Mouse (Mus musculus) midbrain, embryonic 13.5 days (tissue): ENCODE results near the gene Fubp3. TPM values are rescaled to one million over a fixed set of nuclear protein-coding genes. Genes with fewer than 3 reads are reported as not detected.

ENCODE experiments used
- ATAC-seq: fragments of 200-750 bp; cut with Nextera tagmentation; 2 replicates; pipeline ENCODE4 v1.8.0; 2017; ENCODE audit warnings: mild to moderate bottlenecking, moderate TSS enrichment, moderate library complexity
- H3K27ac ChIP-seq: fragments of 300-500 bp; sonication (generic); 2 replicates; pipeline ENCODE4 v1.5.1; 2015; ENCODE audit warnings: inconsistent platforms, mild to moderate bottlenecking, moderate library complexity
- H3K27me3 ChIP-seq: fragments of 300-500 bp; sonication (generic); 2 replicates; pipeline ENCODE4 v1.6.1; 2015; ENCODE audit warnings: mild to moderate bottlenecking, inconsistent platforms
- H3K36me3 ChIP-seq: fragments of 300-500 bp; sonication (generic); 2 replicates; pipeline ENCODE4 v1.6.1; 2015; ENCODE audit warnings: mild to moderate bottlenecking, inconsistent platforms
- H3K4me1 ChIP-seq: fragments of 300-500 bp; sonication (generic); replicated peaks from 2 replicates; pipeline ENCODE4 v1.6.1; 2015; ENCODE audit warnings: inconsistent platforms
- H3K4me2 ChIP-seq: fragments of 300-500 bp; sonication (generic); replicated peaks from 2 replicates; pipeline ENCODE4 v1.6.1; 2015; ENCODE audit warnings: moderate library complexity, mild to moderate bottlenecking, inconsistent platforms
- H3K4me3 ChIP-seq: fragments of 300-500 bp; sonication (generic); replicated peaks from 2 replicates; pipeline ENCODE4 v1.5.1; 2015; ENCODE audit warnings: mild to moderate bottlenecking, inconsistent platforms
- H3K9ac ChIP-seq: fragments of 300-500 bp; sonication (generic); replicated peaks from 2 replicates; pipeline ENCODE4 v1.6.1; 2015; ENCODE audit warnings: mild to moderate bottlenecking, inconsistent platforms
- H3K9me3 ChIP-seq: fragments of 300-500 bp; sonication (generic); 2 replicates; pipeline ENCODE4 v1.6.1; 2016; ENCODE audit warnings: mild to moderate bottlenecking, inconsistent platforms
- WGBS: fragments of 180-500 bp; shearing (Covaris S2); methylation state at CpG from one replicate; pipeline ENCODE4 v1.1.7; 2015; 5-methylcytosine and 5-hydroxymethylcytosine counted together
- polyA plus RNA-seq: library from polyadenylated mRNA; unstranded; fragments of >200 nt; fragmentation: Nextera tagmentation; extraction: Ambion mirVana; gene quantifications from 2 replicates; pipeline ENCODE4 v1.2.1, GENCODE M21; 2015

Fubp3 gene
- polyA plus RNA-seq, 1 experiment from 2014 or later: 61.5 TPM

DNA sequence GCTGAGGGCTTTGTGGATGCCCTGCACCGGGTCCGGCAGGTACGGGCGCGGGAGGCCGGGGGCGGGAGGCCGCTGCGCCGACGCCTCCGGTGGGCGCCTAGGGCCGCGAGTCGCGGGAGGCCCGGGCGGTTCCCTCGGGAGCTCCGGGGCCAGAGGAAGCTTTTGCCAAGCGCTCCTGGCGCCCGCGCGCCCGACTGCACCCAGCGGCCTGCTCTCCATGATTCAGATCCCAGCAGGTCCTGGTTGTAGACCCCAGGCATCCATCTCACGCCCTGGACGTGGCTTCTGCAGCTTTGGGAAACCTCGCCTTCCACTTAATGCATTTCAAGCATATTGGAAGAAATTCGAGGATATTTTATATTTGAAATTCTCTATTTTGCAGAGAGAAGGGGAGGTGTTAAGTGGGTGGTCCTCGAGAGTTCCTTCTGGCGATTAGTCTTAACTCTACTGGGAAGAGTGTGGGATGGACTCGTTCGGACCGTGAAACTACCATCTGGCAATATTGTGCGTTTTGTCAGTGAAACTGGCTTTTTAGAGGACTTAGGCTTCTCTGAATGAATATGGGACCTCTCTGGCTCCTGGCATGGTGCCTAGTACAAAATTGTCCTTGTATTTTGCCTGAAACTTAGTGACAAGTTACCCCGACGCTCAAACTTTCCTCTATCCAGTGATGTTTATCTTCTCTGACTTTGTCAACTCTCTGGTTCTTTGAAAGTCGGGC is 624 bp downstream of the Fubp3 start:
- Histone ChIP-seq H3K4me1 (peaks cover 20% of the 10 kb centered on the region), H3K9ac (peak overlapping the region; percentile 98)
- no peak for ATAC-seq

GRCm38 (mm10) chr2:31581617-31582016 is 9.2 kb downstream of the Fubp3 start:
- ATAC-seq: no peak
- H3K4me2 ChIP-seq: no peak overlapping the region
- no peaks in the 10 kb centered on the region for H3K27me3 ChIP-seq
- no peaks in the 10 kb centered on the region for H3K4me1 ChIP-seq
- no peak overlapping the region for H3K4me3 ChIP-seq
- H3K36me3 ChIP-seq: peaks cover 40% of the 10 kb centered on the region
- no peak overlapping the region for H3K27ac ChIP-seq
- H3K9me3 ChIP-seq: no peaks in the 10 kb centered on the region
- WGBS: 30% methylated on average over 2 of the region's 2 CpGs
- no peak overlapping the region for H3K9ac ChIP-seq

More for the DNA sequence above, 624 bp downstream of the Fubp3 start:
- peak overlapping the region; percentile 97 for H3K4me3 ChIP-seq
- H3K27ac ChIP-seq: peak overlapping the region; percentile 84
- no peaks in the 10 kb centered on the region for H3K36me3 ChIP-seq
- 4% methylated on average over 38 of the region's 41 CpGs for WGBS
- peak overlapping the region; percentile 84 for H3K4me2 ChIP-seq
- H3K27me3 ChIP-seq: peaks cover 17% of the 10 kb centered on the region
- H3K9me3 ChIP-seq: no peaks in the 10 kb centered on the region

DNA sequence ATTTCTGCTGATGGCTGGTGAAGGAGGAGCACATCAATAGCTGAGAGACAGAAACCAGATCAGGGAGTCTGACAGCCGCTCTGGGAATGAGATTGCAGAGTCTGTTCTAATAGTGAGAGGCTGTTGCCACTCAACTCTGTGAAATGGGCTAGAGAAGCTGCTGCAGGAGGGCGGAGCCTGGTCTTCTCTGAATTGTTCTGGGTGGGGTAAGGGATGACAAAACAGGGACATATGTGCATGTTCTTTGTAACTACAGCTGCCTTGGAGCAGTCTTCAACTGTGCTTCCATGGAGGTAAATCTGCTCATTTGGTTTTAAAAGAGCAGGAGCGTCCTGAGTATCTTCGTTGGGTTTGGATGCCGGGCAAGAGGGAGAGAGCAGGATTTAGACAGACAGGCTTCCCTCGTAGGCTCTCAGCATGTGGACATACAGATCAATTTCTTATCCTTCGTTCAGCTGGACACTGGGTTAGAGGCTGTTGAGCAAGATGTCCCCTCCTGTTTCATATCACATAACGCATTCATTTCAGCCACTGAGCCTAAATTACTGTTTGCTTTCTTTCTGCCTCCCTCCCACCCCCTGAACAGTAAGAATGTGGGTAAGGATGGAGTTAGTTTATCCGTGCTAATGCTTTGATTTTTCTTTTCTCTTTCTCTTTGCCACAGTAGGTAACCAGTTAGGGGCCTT is 19.5 kb downstream of the Fubp3 start:
- WGBS: 82% methylated on average over 9 of the region's 9 CpGs
- no peaks in the 10 kb centered on the region for H3K9me3 ChIP-seq
- 0 out of 2 replicates have a peak overlapping the region, but pooled peaks have one; percentile 3 for H3K9ac ChIP-seq
- H3K4me2 ChIP-seq: no peak overlapping the region
- no peak overlapping the region for H3K4me3 ChIP-seq
- peaks cover 51% of the 10 kb centered on the region for H3K36me3 ChIP-seq
- no peaks in the 10 kb centered on the region for H3K27me3 ChIP-seq
- no peak overlapping the region for H3K27ac ChIP-seq
- no peak for ATAC-seq
- peaks cover 14% of the 10 kb centered on the region for H3K4me1 ChIP-seq

DNA sequence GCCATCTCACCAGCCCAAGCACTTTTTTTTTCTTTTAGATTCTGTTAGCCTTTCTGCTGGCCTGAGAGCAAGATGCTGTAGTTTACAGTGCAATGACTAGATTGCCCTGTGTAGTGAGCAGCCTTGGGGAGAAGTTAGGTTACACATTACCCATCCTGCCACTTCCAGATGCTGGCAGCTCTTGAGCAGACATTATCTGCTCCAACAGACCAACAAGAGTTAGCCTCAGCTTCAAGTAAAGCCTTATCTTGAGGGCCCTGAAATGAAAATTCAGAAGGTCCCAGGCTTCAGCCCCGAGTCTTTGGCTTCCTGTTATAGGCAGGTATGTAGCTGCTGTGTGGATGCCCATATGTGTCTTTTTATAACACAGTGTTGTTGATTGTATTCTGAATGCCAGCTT is 35.1 kb downstream of the Fubp3 start:
- Histone ChIP-seq H3K4me1 (peaks cover 22% of the 10 kb centered on the region), H3K27me3 (0 out of 2 replicates have a peak, but pooled peaks cover 4% of the 10 kb centered on the region), H3K9ac (no peak overlapping the region), H3K9me3 (no peaks in the 10 kb centered on the region), H3K36me3 (peaks cover 93% of the 10 kb centered on the region), H3K27ac (no peak overlapping the region), H3K4me3 (no peak overlapping the region), H3K4me2 (no peak overlapping the region)
- ATAC-seq: no peak
- WGBS: 94% methylated on average over 1 of the region's 1 CpGs

GRCm38 (mm10) chr2:31609859-31610261 is 37.4 kb downstream of the Fubp3 start:
- Histone ChIP-seq H3K9ac (no peak overlapping the region), H3K9me3 (no peaks in the 10 kb centered on the region), H3K36me3 (peaks cover 97% of the 10 kb centered on the region), H3K4me3 (no peak overlapping the region), H3K27ac (peak overlapping the region; percentile 6; the same call in 1 of the 2 replicates), H3K4me1 (peaks cover 22% of the 10 kb centered on the region), H3K4me2 (no peak overlapping the region), H3K27me3 (0 out of 2 replicates have a peak, but pooled peaks cover 4% of the 10 kb centered on the region)
- WGBS: 61% methylated on average over 7 of the region's 7 CpGs
- ATAC-seq: no peak

DNA sequence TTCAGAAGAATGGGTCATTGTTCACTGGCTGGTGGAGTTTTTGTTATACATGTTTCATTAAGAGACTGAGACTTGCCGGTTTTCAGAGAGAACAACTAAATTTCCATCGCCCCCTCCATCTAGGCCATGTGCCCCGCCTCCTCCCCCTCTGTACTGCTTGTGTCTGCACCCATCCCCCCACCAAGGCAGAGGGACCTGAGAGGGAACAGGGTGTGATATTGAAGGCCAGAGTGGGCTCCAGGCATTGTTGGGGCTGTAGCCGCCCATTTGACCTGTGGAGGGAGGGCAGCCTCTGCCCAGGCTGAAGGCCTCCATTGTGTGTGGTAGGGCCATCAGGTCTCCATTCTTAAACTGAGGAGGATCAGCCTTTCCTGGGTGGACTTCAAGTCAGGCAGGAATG is 38.5 kb downstream of the Fubp3 start:
- WGBS: 50% methylated on average over 4 of the region's 4 CpGs
- Histone ChIP-seq H3K4me1 (peaks cover 22% of the 10 kb centered on the region), H3K27ac (no peak overlapping the region), H3K9me3 (no peaks in the 10 kb centered on the region), H3K4me2 (no peak overlapping the region), H3K27me3 (0 out of 2 replicates have a peak, but pooled peaks cover 4% of the 10 kb centered on the region), H3K36me3 (peaks cover 97% of the 10 kb centered on the region), H3K9ac (no peak overlapping the region; the same call in 1 of the 2 replicates), H3K4me3 (no peak overlapping the region)
- ATAC-seq: no peak

- WGBS: 75% methylated on average over 8 of the region's 8 CpGs
These were observed 38.9 kb downstream of the Fubp3 start for GRCm38 (mm10) chr2:31611400-31611799.

DNA sequence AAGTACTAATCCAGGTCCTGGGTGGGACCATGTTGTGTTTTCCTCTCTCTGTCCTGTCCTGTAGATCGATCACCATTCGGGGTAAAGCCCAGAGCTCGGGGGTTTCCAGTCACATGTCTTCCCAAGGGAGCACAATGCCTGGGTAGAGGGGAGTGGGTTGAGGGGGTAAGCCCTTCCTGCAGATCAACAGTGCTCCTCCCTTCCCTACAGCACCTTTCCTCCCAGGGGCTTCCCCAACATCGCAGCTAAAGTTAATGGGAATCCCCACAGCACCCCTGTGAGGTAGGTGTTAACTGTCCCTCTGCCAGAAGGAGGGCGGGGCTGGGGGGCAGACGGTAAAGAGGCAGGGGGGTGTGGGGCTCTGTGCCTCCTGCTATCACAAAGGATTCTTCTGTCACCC is 40.2 kb downstream of the Fubp3 start:
- WGBS: 87% methylated on average over 6 of the region's 6 CpGs
- H3K4me3 ChIP-seq: no peak overlapping the region
- ATAC-seq: no peak
- H3K27ac ChIP-seq: no peak overlapping the region
- H3K36me3 ChIP-seq: peaks cover 91% of the 10 kb centered on the region
- H3K27me3 ChIP-seq: 0 out of 2 replicates have a peak, but pooled peaks cover 4% of the 10 kb centered on the region
- H3K4me1 ChIP-seq: peaks cover 22% of the 10 kb centered on the region
- H3K4me2 ChIP-seq: no peak overlapping the region
- no peaks in the 10 kb centered on the region for H3K9me3 ChIP-seq
- no peak overlapping the region for H3K9ac ChIP-seq

More at GRCm38 (mm10) chr2:31611400-31611799, 38.9 kb downstream of the Fubp3 start:
- H3K36me3 ChIP-seq: peaks cover 96% of the 10 kb centered on the region
- no peak overlapping the region for H3K4me2 ChIP-seq
- 0 out of 2 replicates have a peak, but pooled peaks cover 4% of the 10 kb centered on the region for H3K27me3 ChIP-seq
- no peak overlapping the region; the same call in 1 of the 2 replicates for H3K9ac ChIP-seq
- H3K9me3 ChIP-seq: no peaks in the 10 kb centered on the region
- peaks cover 22% of the 10 kb centered on the region for H3K4me1 ChIP-seq
- H3K27ac ChIP-seq: no peak overlapping the region
- H3K4me3 ChIP-seq: no peak overlapping the region
- ATAC-seq: no peak

GRCm38 (mm10) chr2:31613781-31614180 is 41.3 kb downstream of the Fubp3 start:
- Histone ChIP-seq H3K9ac (no peak overlapping the region), H3K4me2 (no peak overlapping the region), H3K36me3 (peaks cover 83% of the 10 kb centered on the region), H3K27me3 (no peaks in the 10 kb centered on the region), H3K4me1 (peaks cover 27% of the 10 kb centered on the region), H3K27ac (no peak overlapping the region), H3K9me3 (no peaks in the 10 kb centered on the region), H3K4me3 (no peak overlapping the region)
- no peak for ATAC-seq
- 87% methylated on average over 7 of the region's 7 CpGs for WGBS

- Histone ChIP-seq H3K36me3 (peaks cover 36% of the 10 kb centered on the region), H3K4me1 (peaks cover 5% of the 10 kb centered on the region; the same call in 1 of the 2 replicates), H3K9me3 (no peaks in the 10 kb centered on the region), H3K9ac (no peak overlapping the region), H3K27ac (no peak overlapping the region), H3K4me3 (no peak overlapping the region), H3K4me2 (no peak overlapping the region), H3K27me3 (no peaks in the 10 kb centered on the region)
- whole genome bisulfite sequencing: 74% methylated on average over 14 of the region's 14 CpGs
- no peak for ATAC-seq
These were observed 46.2 kb downstream of the Fubp3 start for GRCm38 (mm10) chr2:31618484-31619161.

DNA sequence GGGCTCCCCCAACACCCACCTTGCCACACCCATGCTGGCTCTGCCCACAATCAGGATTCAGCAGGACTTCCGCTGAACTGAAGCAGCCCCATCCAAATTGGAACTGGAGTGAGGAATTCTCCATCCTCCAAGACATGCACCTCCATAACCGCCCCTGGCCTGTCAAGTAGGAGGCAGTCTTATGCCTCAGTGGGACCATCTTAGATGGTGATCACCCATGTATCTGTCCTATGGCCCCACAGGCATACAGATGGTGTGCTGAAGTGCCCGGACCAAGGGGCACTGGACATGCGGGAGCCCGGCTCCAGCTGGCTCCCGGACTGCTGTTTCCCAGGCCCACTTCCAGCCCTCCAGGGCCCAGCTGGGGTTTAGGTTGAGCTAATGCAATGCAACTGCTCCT is 46.8 kb downstream of the Fubp3 start:
- Histone ChIP-seq H3K4me3 (no peak overlapping the region), H3K4me1 (peaks cover 5% of the 10 kb centered on the region; the same call in 1 of the 2 replicates), H3K9ac (no peak overlapping the region), H3K4me2 (no peak overlapping the region), H3K27ac (no peak overlapping the region), H3K9me3 (no peaks in the 10 kb centered on the region), H3K27me3 (no peaks in the 10 kb centered on the region), H3K36me3 (peaks cover 30% of the 10 kb centered on the region)
- WGBS: 93% methylated on average over 6 of the region's 6 CpGs
- ATAC-seq: 0 out of 2 replicates have a peak, but pooled peaks have one; percentile 24

GRCm38 (mm10) chr2:31633531-31633930 is 61.1 kb downstream of the Fubp3 start:
- Histone ChIP-seq H3K4me1 (peaks cover 39% of the 10 kb centered on the region), H3K36me3 (no peaks in the 10 kb centered on the region)
- ATAC-seq: no peak

More at GRCm38 (mm10) chr2:31633531-31633930, 61.1 kb downstream of the Fubp3 start:
- no peak overlapping the region for H3K27ac ChIP-seq
- no peaks in the 10 kb centered on the region for H3K9me3 ChIP-seq
- 76% methylated on average over 3 of the region's 3 CpGs for WGBS
- H3K27me3 ChIP-seq: peaks cover 96% of the 10 kb centered on the region
- H3K4me3 ChIP-seq: no peak overlapping the region
- H3K9ac ChIP-seq: no peak overlapping the region
- no peak overlapping the region for H3K4me2 ChIP-seq
